Mouse (Mus musculus) brain, embryonic 14.5 days (tissue): ENCODE data around the gene Dydc1. TPM values are rescaled to one million over a fixed set of nuclear protein-coding genes. Genes with fewer than 3 reads are reported as not detected.
A peak's percentile ranks its signal among the peaks of the same experiment; 100 is the strongest.

Experiments
- DNase-seq: peaks from one replicate; pipeline ENCODE4 v3.0.0-alpha.2; 2011; ENCODE audit warnings: low read depth
- CTCF ChIP-seq: fragments of 200-500 bp; IDR thresholded peaks from 2 replicates; pipeline ENCODE4 v1.5.1; 2012; ENCODE audit warnings: inconsistent platforms, mild to moderate bottlenecking, moderate library complexity, borderline replicate concordance; ENCODE audit not compliant: insufficient read depth, insufficient read length; ENCODE audit errors: extremely low read depth
- POLR2A ChIP-seq: fragments of 200-500 bp; IDR thresholded peaks from 2 replicates; pipeline ENCODE4 v1.6.1; 2012; ENCODE audit warnings: mild to moderate bottlenecking, inconsistent platforms, borderline replicate concordance; ENCODE audit not compliant: poor library complexity, insufficient read depth, insufficient read length, severe bottlenecking; ENCODE audit errors: extremely low read depth
- polyA plus RNA-seq: library from polyadenylated mRNA; depleted of rRNA; stranded (reverse); fragments of >200 nt; gene quantifications from 2 replicates; pipeline ENCODE4 v1.2.3, GENCODE M21; 2012

The Dydc1 gene
- polyA plus RNA-seq, 1 experiment = 0.11 TPM

DNA sequence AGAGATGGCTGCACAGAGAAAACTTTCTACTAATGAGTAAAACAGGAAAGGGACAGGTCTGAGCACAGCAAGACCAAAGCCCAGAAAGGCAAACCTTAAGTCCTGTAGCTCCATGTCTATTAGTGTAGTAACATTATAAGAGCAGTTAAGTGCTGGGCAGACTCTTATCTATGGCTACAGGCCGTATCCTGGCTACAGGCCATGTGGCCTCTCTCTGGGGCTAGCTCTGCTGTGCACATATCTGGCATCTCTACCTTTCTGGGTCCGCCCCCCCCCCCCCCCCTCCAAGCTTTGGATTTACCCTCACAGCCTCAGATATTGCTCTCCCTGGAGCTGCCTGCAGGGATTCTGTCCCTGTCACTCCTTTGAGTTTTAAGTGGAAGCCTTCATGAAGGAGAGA lies 7.5 kb upstream of the Dydc1 start:
- DNase-seq = no peak
- TF ChIP-seq CTCF (no peak), POLR2A (no peak)

- no peak for DNase-seq
- TF ChIP-seq CTCF (no peak), POLR2A (no peak)
These were observed 6.3 kb upstream of the Dydc1 start for GRCm38 (mm10) chr14:41066416-41066815.

GRCm38 (mm10) chr14:41069108-41069507 lies 3.6 kb upstream of the Dydc1 start, which contains the start of gene Dydc2:
TSS of gene Dydc2 (minus strand) at chr14:41069208.
- TF ChIP-seq POLR2A = no peak
- TF ChIP-seq CTCF = no peak

GRCm38 (mm10) chr14:41070343-41070742 lies 2.4 kb upstream of the Dydc1 start:
- TF ChIP-seq POLR2A = no peak
- no peak for TF ChIP-seq CTCF
- no peak for DNase-seq

More at GRCm38 (mm10) chr14:41069108-41069507, 3.6 kb upstream of the Dydc1 start, which contains the start of gene Dydc2:
- DNase-seq = no peak

GRCm38 (mm10) chr14:41072944-41073275 lies 199 bp downstream of the Dydc1 start:
- TF ChIP-seq CTCF = no peak
- no peak for TF ChIP-seq POLR2A
- DNase-seq = no peak

DNA sequence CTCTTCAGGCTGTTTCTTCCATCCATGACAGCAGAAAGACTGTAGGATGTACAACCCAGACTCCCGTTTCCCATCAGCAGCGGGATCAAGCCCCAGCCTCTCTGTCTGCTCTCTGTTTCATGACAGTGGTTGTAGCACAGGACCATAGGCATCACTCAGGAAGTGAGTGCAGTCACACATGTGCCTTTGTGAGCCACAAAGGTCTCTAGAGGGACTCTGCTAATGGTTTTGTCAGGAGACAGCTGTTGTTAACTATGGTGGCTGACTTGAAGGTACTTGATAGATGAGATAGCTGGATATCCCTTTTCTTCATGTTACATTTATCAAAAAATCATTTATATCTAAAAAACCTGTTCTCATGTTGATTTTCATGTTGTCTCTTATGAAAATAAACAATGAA lies 9.7 kb downstream of the Dydc1 start:
- no peak for DNase-seq

GRCm38 (mm10) chr14:41087509-41087908 lies 14.8 kb downstream of the Dydc1 start:
- peak; percentile 37; the same call in 1 of the 2 replicates for TF ChIP-seq CTCF
- no peak for TF ChIP-seq POLR2A
- DNase-seq = peak; percentile 6

More for the DNA sequence above, 9.7 kb downstream of the Dydc1 start:
- TF ChIP-seq CTCF = no peak
- TF ChIP-seq POLR2A = no peak

DNA sequence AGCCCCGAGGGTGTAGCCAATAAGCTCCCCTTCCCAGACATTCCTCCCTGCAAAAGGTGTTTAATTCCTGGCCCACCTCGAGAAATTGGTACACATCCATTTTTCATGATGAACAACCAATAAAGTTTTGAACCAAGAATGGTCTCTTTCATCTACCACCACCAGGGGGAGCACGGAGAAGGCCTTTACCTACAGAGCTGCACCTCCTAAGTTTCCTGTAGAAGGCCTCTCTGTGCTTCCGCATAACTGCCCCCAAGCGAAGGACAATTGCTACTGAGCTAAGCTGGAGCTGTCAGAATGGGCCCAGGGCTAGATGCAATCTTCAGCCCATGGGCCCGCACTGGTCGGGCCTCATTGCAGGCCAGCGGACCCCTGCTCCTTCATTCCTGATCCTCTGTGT lies 18.1 kb downstream of the Dydc1 start:
- TF ChIP-seq POLR2A (no peak), CTCF (peak; percentile 48; the same call in 1 of the 2 replicates)
- peak; percentile 15 for DNase-seq

DNA sequence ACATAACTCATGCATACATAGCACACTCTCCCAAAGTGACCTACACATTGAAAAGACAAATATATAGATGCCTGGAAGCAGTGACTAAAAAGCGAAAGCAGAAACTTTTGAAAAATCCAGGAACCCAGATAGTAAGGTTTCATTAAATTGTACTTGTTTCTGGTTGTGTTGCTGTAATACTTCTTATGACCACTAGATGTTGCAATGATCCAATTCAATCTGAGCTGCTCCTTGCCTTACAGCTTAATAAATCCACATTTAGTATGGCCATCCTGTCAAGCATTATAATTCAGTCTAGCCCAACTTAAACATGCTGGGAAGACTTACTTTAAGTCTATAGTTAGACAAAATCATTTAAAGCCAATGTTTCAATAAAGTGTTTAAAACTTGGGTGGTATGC lies 21.4 kb downstream of the Dydc1 start:
- peak; percentile 45 for DNase-seq
- TF ChIP-seq CTCF (peak; percentile 32; the same call in 1 of the 2 replicates), POLR2A (no peak)

DNA sequence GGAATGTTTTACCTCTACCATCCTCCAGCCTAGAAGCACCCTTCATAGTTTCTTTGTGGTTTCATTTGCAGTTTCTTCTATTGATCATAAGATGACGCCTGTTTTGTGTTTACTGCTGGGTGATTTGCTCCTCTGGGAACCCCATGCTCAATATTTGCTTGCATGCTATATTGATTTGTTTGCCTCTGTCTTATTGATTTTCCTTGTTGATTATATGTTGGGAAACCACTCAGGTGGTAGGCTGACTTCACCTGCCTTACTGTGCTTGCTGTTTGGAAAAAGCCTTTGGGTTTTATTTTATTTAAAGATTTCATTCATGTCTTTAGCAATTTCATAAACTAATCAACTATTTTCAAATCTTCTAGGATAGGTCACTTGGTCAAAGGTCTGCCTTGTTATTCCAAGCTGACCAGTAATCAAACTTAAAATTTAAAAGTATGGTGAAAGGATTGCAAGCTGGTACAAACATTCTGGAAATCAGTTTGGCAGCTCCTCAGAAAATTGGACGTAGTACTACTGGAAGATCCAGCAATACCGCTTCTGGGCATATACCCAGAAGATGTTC lies 23.7 kb downstream of the Dydc1 start:
- TF ChIP-seq POLR2A (no peak), CTCF (no peak)
- no peak for DNase-seq

GRCm38 (mm10) chr14:41098726-41099125 lies 26.0 kb downstream of the Dydc1 start:
- TF ChIP-seq CTCF (no peak), POLR2A (no peak)
- no peak for DNase-seq

- no peak for DNase-seq
- TF ChIP-seq CTCF (no peak), POLR2A (no peak)
These were observed 28.0 kb downstream of the Dydc1 start for GRCm38 (mm10) chr14:41100712-41101111.

- DNase-seq = no peak
- TF ChIP-seq POLR2A (no peak), CTCF (no peak)
These were observed 28.5 kb downstream of the Dydc1 start for GRCm38 (mm10) chr14:41101242-41101641.

GRCm38 (mm10) chr14:41102269-41102668 lies 29.6 kb downstream of the Dydc1 start:
- no peak for TF ChIP-seq CTCF
- no peak for TF ChIP-seq POLR2A

More at GRCm38 (mm10) chr14:41102269-41102668, 29.6 kb downstream of the Dydc1 start:
- DNase-seq = no peak
